Mouse (Mus musculus): Measurements from ENCODE around the gene Smc4. TPM values are rescaled to one million over a fixed set of nuclear protein-coding genes. Genes with fewer than 3 reads are reported as not detected.

Smc4 gene
- polyA plus RNA-seq, 1 experiment: 2.8 TPM

DNA sequence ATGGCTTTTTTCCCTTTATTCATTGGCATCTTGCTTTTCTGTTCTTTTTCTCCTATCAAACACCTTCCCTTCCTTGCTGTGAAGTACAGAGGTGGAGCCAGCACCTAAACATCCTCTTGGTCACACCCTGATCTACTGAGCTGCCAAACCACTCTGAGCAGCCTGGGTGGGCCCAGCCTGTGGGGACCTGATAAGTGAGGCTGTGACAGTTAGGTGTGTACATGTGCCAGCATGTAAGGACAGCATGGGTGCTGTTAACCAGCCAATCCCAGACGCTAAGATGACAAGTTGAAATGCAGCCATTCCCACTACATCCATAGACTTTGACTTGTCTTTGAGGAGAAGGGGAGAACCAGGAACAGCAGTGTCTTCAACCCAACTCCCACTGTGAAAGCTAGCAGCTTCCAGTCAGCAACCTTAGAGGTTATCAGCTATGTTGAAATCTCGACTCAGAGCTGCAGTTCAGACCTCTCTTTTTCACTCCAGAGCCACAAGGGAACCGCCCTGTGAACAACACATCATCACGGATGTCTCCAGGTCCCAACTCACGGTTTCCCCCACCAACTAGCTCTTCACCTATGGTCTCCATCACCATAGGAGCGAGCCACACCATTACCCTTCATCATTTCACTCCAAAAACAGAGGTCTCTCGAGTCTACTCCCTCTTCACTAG, 50.4 kb downstream of the Smc4 start:
- no peak overlapping the region for H3K4me3 ChIP-seq (replicated peaks; ENCODE audit: extremely low read depth, low read depth, low read length)
- H3K4me1 ChIP-seq (ENCODE audit: control insufficient read depth, insufficient read depth, low read length): no peaks in the 10 kb centered on the region
- TF ChIP-seq POLR2A (IDR thresholded peaks at IDR 0.05; ENCODE audit: borderline replicate concordance, extremely low read depth, low read depth, low read length): no peak
- no peak for TF ChIP-seq CTCF (IDR thresholded peaks at IDR 0.05; ENCODE audit: insufficient read depth, low read length)
- 76% methylated on average over 7 of the region's 7 CpGs for WGBS
- DNase-seq: no peak

GRCm38 (mm10) chr3:69055871-69056270, 51.3 kb downstream of the Smc4 start:
- TF ChIP-seq CTCF (IDR thresholded peaks at IDR 0.05; ENCODE audit: insufficient read depth, low read length) (no peak), POLR2A (IDR thresholded peaks at IDR 0.05; ENCODE audit: borderline replicate concordance, extremely low read depth, low read depth, low read length) (no peak)
- 89% methylated on average over 3 of the region's 3 CpGs for WGBS
- H3K4me1 ChIP-seq (ENCODE audit: control insufficient read depth, insufficient read depth, low read length): no peaks in the 10 kb centered on the region
- no peak for DNase-seq
- H3K4me3 ChIP-seq (replicated peaks; ENCODE audit: extremely low read depth, low read depth, low read length): no peak overlapping the region

- DNase-seq: no peak
- Histone ChIP-seq H3K4me3 (replicated peaks; ENCODE audit: extremely low read depth, low read depth, low read length) (no peak overlapping the region), H3K4me1 (ENCODE audit: control insufficient read depth, insufficient read depth, low read length) (no peaks in the 10 kb centered on the region)
- no peak for TF ChIP-seq CTCF (IDR thresholded peaks at IDR 0.05; ENCODE audit: insufficient read depth, low read length)
- no peak for TF ChIP-seq POLR2A (IDR thresholded peaks at IDR 0.05; ENCODE audit: borderline replicate concordance, extremely low read depth, low read depth, low read length)
- 87% methylated on average over 4 of the region's 4 CpGs for WGBS
Observed at GRCm38 (mm10) chr3:69060672-69061071, 56.1 kb downstream of the Smc4 start.

DNA sequence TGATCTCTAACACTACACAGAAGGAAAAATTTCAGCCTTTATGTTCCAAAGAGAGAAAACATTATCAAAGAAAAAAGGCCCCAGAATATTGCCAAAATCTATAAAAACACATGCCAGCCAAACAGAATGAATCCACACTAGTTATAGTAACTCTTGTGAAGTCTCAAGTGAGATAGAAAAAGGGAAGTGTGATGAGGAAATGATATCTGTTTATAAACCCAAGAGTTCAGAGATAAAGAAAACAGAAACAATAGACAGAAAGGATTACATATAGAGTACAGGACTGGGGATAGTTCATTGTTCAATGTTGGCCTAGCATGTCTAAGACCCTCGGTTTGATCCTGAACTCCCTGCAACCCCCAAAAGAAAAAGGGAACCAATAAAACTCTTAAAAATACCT, 58.2 kb downstream of the Smc4 start:
- DNase-seq: no peak
- 45% methylated on average over 1 of the region's 1 CpGs for WGBS
- TF ChIP-seq POLR2A (IDR thresholded peaks at IDR 0.05; ENCODE audit: borderline replicate concordance, extremely low read depth, low read depth, low read length): no peak
- no peak for TF ChIP-seq CTCF (IDR thresholded peaks at IDR 0.05; ENCODE audit: insufficient read depth, low read length)
- H3K4me1 ChIP-seq (ENCODE audit: control insufficient read depth, insufficient read depth, low read length): no peaks in the 10 kb centered on the region
- no peak overlapping the region for H3K4me3 ChIP-seq (replicated peaks; ENCODE audit: extremely low read depth, low read depth, low read length)

- H3K4me1 ChIP-seq (ENCODE audit: control insufficient read depth, insufficient read depth, low read length): no peaks in the 10 kb centered on the region
- no peak overlapping the region for H3K4me3 ChIP-seq (replicated peaks; ENCODE audit: extremely low read depth, low read depth, low read length)
- TF ChIP-seq CTCF (IDR thresholded peaks at IDR 0.05; ENCODE audit: insufficient read depth, low read length): no peak
- TF ChIP-seq POLR2A (IDR thresholded peaks at IDR 0.05; ENCODE audit: borderline replicate concordance, extremely low read depth, low read depth, low read length): no peak
- no peak for DNase-seq
- 29% methylated on average over 1 of the region's 1 CpGs for WGBS
Observed at GRCm38 (mm10) chr3:69064005-69064404, 59.5 kb downstream of the Smc4 start.

Other genes starting within 250 kb of the Smc4 start
- gene 1110032F04Rik, start 135.2 kb upstream of the Smc4 start, polyA plus RNA-seq (2012; rRNA removed): 0.69 and 0.86 TPM in 2 replicates
- 2.4 and 4.4 TPM in 2 replicates for gene Ift80, start 168 bp upstream of the Smc4 start, polyA plus RNA-seq (2012; rRNA removed)
- 0.26 and 0.69 TPM in 2 replicates for gene Trim59, start 40.0 kb downstream of the Smc4 start, polyA plus RNA-seq (2012; rRNA removed)
- 10.1 and 13.1 TPM in 2 replicates for gene Kpna4, start 122.4 kb downstream of the Smc4 start, polyA plus RNA-seq (2012; rRNA removed)
- not detected in 2 replicates for gene Arl14, start 217.7 kb downstream of the Smc4 start, polyA plus RNA-seq (2012; rRNA removed)

All from lung, adult 2 months (tissue).